Mouse (Mus musculus) ZHBTc4 (cell line): Measurements from ENCODE around the gene Coq7.

Experiments
- DNase-seq: peaks from one replicate; pipeline ENCODE4 v3.0.0-alpha.2; 2011; ENCODE audit warnings: low read depth, low spot score

The Coq7 gene

DNA sequence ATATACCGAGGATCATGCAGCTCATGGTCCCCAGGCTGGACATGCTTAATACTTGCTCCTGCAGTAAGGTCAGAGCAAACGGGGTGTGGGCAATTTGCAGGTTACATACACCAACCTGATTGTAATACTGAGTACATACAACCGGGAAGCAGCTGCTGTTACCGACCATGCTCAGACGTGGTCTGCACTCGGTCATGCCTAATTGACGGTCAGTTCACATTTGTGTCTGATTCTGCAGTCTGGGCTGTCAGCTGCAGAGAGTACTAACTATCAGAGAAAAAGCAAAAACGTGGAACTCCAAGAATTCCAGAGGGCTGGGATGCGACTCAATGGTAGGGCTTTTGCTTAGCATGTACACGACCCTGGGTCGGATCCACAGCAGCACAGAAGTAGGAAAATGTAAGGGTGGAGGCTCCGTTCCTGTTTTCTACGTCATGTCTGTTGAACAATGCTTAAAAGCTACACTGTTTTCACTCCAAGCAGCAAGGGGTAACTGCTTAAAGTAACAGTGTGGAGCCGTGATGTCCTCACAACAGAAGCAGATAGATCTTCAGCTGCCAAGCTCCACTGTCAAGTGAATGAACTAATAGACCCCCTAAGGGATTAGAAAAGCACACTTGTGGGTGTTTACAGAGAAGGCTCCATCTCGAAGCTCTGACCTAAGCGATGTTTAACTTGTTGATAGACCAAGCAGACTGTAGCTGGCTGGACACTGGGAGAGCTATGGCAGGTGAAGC, 71.6 kb downstream of the Coq7 start:
- no peak for DNase-seq
